Mouse (Mus musculus): Measurements from ENCODE around the gene Cxcl12. TPM values are rescaled to one million over a fixed set of nuclear protein-coding genes. Genes with fewer than 3 reads are reported as not detected.

Cxcl12 gene
- polyA plus RNA-seq (2015; fragmentation: Nextera tagmentation; extraction: Ambion mirVana), result 168 and 180 TPM in 2 replicates

DNA sequence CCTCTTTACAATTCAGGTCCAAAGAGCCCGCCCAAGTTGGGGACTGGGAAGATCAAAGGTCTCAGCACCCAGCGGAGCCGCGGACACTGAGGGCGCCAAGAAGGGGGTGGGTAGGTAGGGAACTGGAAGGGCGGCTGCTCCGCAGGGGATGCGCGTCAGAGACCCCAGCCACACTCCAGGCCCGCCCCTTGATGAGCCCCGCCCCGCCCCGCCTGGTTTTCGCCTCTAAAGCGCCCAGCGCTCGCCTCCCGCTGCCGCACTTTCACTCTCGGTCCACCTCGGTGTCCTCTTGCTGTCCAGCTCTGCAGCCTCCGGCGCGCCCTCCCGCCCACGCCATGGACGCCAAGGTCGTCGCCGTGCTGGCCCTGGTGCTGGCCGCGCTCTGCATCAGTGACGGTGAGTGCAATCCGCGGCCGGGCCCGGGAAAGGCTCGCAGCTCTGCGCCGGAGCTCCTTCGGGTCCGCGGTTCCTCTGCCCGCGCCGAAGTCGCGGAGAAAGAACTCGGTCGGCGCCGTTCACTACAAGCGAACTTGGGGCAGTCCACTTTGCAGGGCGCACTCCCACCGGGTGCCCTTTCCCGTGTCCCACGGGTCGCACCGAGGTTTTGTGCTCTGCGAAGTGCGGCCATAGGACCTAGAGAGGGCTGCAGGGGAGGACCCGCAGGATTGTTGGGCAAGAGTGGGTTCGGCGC, at the start of gene Cxcl12:
Gene Cxcl12, plus strand, starts transcription at position 215 of the 691 bp plus-strand sequence.
- peak; percentile 74; the same call in 1 of the 2 replicates for ATAC-seq (ENCODE audit: insufficient read depth, low FRiP score)
- Histone ChIP-seq H3K4me1 (ENCODE audit: control insufficient read depth, insufficient read depth, low read length) (peaks cover 6% of the 10 kb centered on the region), H3K4me3 (replicated peaks; ENCODE audit: low read length) (peak within 1 kb of the TSS; percentile 80), H3K36me3 (ENCODE audit: control insufficient read depth, insufficient read depth, low read length) (no peaks in the 10 kb centered on the region), H3K27ac (ENCODE audit: low read length) (peak within 1 kb of the TSS; percentile 51), H3K9me3 (replicated peaks; ENCODE audit: control insufficient read depth, low read length) (no peaks in the 10 kb centered on the region), H3K27me3 (ENCODE audit: control insufficient read depth, insufficient read depth, low read length) (peaks cover 16% of the 10 kb centered on the region), H3K9ac (ENCODE audit: low read length) (peak within 1 kb of the TSS; percentile 80), H3K4me2 (ENCODE audit: low read depth, low read length) (peak within 1 kb of the TSS; percentile 93)
- WGBS, result under 1% methylated on average over 60 of the region's 64 CpGs

DNA sequence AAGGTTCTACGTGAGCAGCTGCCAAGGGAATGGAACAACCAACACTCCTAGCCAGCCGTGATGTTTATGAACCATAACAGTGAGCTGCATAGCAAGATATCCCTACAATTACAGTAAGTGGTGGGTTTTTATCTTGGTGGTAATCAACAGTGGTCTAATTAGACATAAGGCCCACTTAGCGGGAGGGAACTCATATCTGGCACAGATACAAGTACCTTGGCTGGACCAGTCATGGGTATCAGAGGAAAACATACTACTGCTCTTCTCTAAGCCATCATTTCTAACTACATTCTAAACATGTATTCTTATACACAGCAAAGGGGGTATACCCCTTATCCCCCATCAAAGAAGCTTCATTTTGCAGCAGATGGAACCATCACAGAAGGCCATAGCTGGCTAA, 46.3 kb upstream of the Cxcl12 start:
- no peak overlapping the region for H3K9ac ChIP-seq (ENCODE audit: low read length)
- 87% methylated on average over 3 of the region's 3 CpGs for WGBS
- no peaks in the 10 kb centered on the region for H3K36me3 ChIP-seq (ENCODE audit: control insufficient read depth, insufficient read depth, low read length)
- H3K4me1 ChIP-seq (ENCODE audit: control insufficient read depth, insufficient read depth, low read length), result no peaks in the 10 kb centered on the region
- no peaks in the 10 kb centered on the region for H3K27me3 ChIP-seq (ENCODE audit: control insufficient read depth, insufficient read depth, low read length)
- H3K4me2 ChIP-seq (ENCODE audit: low read depth, low read length), result no peak overlapping the region
- H3K27ac ChIP-seq (ENCODE audit: low read length), result no peak overlapping the region
- no peak for ATAC-seq (ENCODE audit: insufficient read depth, low FRiP score)
- no peaks in the 10 kb centered on the region for H3K9me3 ChIP-seq (replicated peaks; ENCODE audit: control insufficient read depth, low read length)
- H3K4me3 ChIP-seq (replicated peaks; ENCODE audit: low read length), result no peak overlapping the region

DNA sequence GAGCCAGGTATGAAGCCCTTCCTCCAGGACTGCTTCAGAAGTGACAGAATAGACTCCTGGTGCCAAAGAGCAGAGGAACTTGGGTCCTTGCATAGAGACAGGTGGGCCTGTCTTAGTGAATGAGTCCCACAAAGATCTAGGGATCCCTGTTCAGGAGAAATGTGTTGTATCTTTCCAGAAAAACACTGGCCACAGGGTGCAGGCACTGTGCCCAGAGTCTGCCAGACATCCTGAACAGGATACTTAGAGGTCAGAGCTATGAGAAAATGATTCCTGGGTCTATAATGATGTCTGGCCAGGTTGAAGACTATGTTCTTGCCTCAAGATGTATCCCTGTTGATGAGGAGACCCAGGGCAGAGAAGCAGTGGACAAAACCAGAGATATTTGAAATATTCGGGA, 42.0 kb upstream of the Cxcl12 start:
- no peak overlapping the region for H3K4me3 ChIP-seq (replicated peaks; ENCODE audit: low read length)
- no peak overlapping the region for H3K27ac ChIP-seq (ENCODE audit: low read length)
- no peak overlapping the region for H3K9ac ChIP-seq (ENCODE audit: low read length)
- no peaks in the 10 kb centered on the region for H3K27me3 ChIP-seq (ENCODE audit: control insufficient read depth, insufficient read depth, low read length)
- H3K9me3 ChIP-seq (replicated peaks; ENCODE audit: control insufficient read depth, low read length), result no peaks in the 10 kb centered on the region
- ATAC-seq (ENCODE audit: insufficient read depth, low FRiP score), result no peak
- WGBS, result 80% methylated on average over 1 of the region's 1 CpGs
- H3K4me2 ChIP-seq (ENCODE audit: low read depth, low read length), result no peak overlapping the region
- H3K36me3 ChIP-seq (ENCODE audit: control insufficient read depth, insufficient read depth, low read length), result no peaks in the 10 kb centered on the region
- peaks cover 5% of the 10 kb centered on the region; the same call in 1 of the 2 replicates for H3K4me1 ChIP-seq (ENCODE audit: control insufficient read depth, insufficient read depth, low read length)

DNA sequence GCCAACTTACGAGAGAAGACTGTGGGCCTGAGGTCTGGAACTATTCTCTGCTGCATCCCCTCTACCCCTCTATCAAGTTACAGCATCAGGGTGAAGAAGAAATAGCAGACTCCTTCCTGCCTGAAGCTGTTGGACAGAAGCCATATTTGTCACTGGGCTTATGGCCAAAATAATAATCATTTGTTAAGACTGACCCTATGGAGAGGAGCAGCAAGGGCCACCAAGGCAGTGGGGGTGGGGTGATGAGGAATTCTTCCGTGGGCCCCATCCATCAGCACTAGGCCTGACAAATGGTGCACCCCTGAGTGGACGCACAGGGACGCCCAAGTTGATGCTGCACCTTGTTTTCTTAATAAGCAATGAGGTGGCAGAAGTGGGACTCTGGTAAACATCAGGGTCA, 38.9 kb upstream of the Cxcl12 start:
- 0 out of 2 replicates have a peak, but pooled peaks have one; percentile 19 for ATAC-seq (ENCODE audit: insufficient read depth, low FRiP score)
- Histone ChIP-seq H3K27me3 (ENCODE audit: control insufficient read depth, insufficient read depth, low read length) (no peaks in the 10 kb centered on the region), H3K36me3 (ENCODE audit: control insufficient read depth, insufficient read depth, low read length) (no peaks in the 10 kb centered on the region), H3K9ac (ENCODE audit: low read length) (no peak overlapping the region), H3K27ac (ENCODE audit: low read length) (no peak overlapping the region), H3K9me3 (replicated peaks; ENCODE audit: control insufficient read depth, low read length) (no peaks in the 10 kb centered on the region), H3K4me1 (ENCODE audit: control insufficient read depth, insufficient read depth, low read length) (peaks cover 5% of the 10 kb centered on the region; the same call in 1 of the 2 replicates), H3K4me2 (ENCODE audit: low read depth, low read length) (no peak overlapping the region), H3K4me3 (replicated peaks; ENCODE audit: low read length) (no peak overlapping the region)
- 35% methylated on average over 4 of the region's 4 CpGs for WGBS

DNA sequence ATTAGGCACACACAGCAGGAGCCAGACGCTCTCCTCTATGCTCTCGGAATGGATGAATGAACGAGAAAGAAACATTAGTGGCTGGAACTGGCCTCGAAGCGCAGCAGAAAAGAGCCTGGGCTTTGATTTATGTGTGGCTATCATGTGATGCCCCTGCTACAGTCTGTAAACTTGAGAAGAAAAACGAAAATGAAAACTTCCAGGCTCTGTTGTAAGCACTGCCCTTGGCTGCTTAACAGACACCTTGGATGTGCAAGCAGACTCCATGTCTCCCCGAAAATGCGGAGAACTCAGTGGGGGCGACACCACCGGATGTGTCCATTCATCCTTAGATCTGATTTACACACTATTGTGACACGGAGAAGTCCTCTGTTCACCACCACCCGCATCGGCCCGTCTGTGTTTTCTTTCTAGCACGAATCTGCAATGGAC, 37.6 kb upstream of the Cxcl12 start:
- H3K36me3 ChIP-seq (ENCODE audit: control insufficient read depth, insufficient read depth, low read length), result no peaks in the 10 kb centered on the region
- peak overlapping the region; percentile 13; the same call in 1 of the 2 replicates for H3K27ac ChIP-seq (ENCODE audit: low read length)
- ATAC-seq (ENCODE audit: insufficient read depth, low FRiP score), result peak; percentile 26; the same call in 1 of the 2 replicates
- H3K9me3 ChIP-seq (replicated peaks; ENCODE audit: control insufficient read depth, low read length), result no peaks in the 10 kb centered on the region
- H3K4me1 ChIP-seq (ENCODE audit: control insufficient read depth, insufficient read depth, low read length), result peaks cover 5% of the 10 kb centered on the region; the same call in 1 of the 2 replicates
- no peak overlapping the region for H3K4me3 ChIP-seq (replicated peaks; ENCODE audit: low read length)
- H3K27me3 ChIP-seq (ENCODE audit: control insufficient read depth, insufficient read depth, low read length), result no peaks in the 10 kb centered on the region
- peak overlapping the region; percentile 9 for H3K4me2 ChIP-seq (ENCODE audit: low read depth, low read length)
- H3K9ac ChIP-seq (ENCODE audit: low read length), result peak overlapping the region; percentile 25; the same call in 1 of the 2 replicates
- WGBS, result 44% methylated on average over 15 of the region's 15 CpGs

DNA sequence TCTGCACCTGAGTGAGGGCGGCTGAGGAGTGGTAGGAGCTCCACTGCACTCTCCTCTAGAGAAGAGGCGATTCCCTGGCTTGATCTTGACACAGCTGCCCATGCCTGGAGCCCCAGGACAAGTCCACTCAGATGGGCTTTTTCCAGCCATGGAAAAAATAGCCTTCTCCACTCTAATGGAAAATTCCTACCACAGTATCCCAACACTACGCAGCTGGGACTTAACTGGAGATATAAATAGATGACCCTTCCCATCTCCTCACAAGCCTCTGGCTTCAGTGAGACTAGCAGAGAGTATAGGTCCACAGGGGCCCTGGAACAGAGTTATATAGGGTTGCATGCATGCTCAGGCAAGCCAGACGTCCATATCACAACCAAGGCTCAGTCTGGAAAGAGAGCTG, 33.8 kb upstream of the Cxcl12 start:
- ATAC-seq (ENCODE audit: insufficient read depth, low FRiP score), result peak; percentile 57; the same call in 1 of the 2 replicates
- H3K4me3 ChIP-seq (replicated peaks; ENCODE audit: low read length), result no peak overlapping the region
- H3K4me2 ChIP-seq (ENCODE audit: low read depth, low read length), result no peak overlapping the region
- H3K36me3 ChIP-seq (ENCODE audit: control insufficient read depth, insufficient read depth, low read length), result no peaks in the 10 kb centered on the region
- no peaks in the 10 kb centered on the region for H3K27me3 ChIP-seq (ENCODE audit: control insufficient read depth, insufficient read depth, low read length)
- no peaks in the 10 kb centered on the region for H3K9me3 ChIP-seq (replicated peaks; ENCODE audit: control insufficient read depth, low read length)
- H3K4me1 ChIP-seq (ENCODE audit: control insufficient read depth, insufficient read depth, low read length), result 0 out of 2 replicates have a peak, but pooled peaks cover 5% of the 10 kb centered on the region
- WGBS, result 62% methylated on average over 4 of the region's 4 CpGs
- H3K9ac ChIP-seq (ENCODE audit: low read length), result no peak overlapping the region
- H3K27ac ChIP-seq (ENCODE audit: low read length), result peak overlapping the region; percentile 46; the same call in 1 of the 2 replicates

DNA sequence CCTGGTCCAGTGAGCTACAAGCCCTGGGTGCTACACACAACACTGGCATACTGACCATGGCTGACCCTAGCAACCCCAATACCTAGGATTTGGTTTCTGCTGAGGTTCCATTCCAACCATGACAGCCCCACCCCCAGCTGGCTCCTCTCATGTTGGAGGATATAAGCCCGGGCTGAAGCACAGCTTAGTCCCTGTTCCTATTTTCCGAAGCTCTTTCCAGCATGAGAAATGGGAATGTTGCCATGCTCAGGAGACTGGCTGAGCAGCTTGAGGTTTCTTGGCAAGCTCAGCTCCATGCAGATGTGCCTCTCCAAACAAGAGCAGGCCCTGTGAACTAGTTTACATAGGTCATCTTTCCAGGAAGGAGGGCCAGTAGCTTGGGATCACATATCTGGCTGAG, 30.6 kb upstream of the Cxcl12 start:
- Histone ChIP-seq H3K9ac (ENCODE audit: low read length) (no peak overlapping the region), H3K4me1 (ENCODE audit: control insufficient read depth, insufficient read depth, low read length) (0 out of 2 replicates have a peak, but pooled peaks cover 5% of the 10 kb centered on the region), H3K36me3 (ENCODE audit: control insufficient read depth, insufficient read depth, low read length) (no peaks in the 10 kb centered on the region), H3K4me2 (ENCODE audit: low read depth, low read length) (no peak overlapping the region), H3K9me3 (replicated peaks; ENCODE audit: control insufficient read depth, low read length) (no peaks in the 10 kb centered on the region), H3K27me3 (ENCODE audit: control insufficient read depth, insufficient read depth, low read length) (no peaks in the 10 kb centered on the region), H3K27ac (ENCODE audit: low read length) (peak overlapping the region; percentile 77), H3K4me3 (replicated peaks; ENCODE audit: low read length) (no peak overlapping the region)
- WGBS, result 50% methylated on average over 2 of the region's 2 CpGs
- peak; percentile 75; the same call in 1 of the 2 replicates for ATAC-seq (ENCODE audit: insufficient read depth, low FRiP score)

DNA sequence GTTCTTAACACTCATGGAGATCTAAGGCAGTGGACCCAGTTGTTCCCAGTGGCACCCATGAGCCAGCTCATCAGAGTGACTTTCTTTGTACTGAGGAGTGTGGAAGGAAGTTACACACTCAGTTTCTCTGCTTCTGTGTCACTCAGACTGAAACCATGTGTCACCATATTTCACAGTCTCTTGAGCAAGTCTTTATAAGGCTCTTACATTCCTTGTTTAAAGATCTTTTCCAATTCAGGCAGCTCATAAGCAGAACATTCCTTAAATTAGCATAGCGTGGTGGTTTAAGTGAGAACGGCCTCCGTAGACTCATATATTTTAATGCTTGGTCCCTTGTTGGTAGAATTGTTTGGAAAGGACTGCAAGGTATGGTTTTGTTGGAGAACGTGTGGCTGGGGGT, 27.4 kb upstream of the Cxcl12 start:
- Histone ChIP-seq H3K4me2 (ENCODE audit: low read depth, low read length) (no peak overlapping the region), H3K9ac (ENCODE audit: low read length) (no peak overlapping the region), H3K4me1 (ENCODE audit: control insufficient read depth, insufficient read depth, low read length) (0 out of 2 replicates have a peak, but pooled peaks cover 5% of the 10 kb centered on the region), H3K27me3 (ENCODE audit: control insufficient read depth, insufficient read depth, low read length) (no peaks in the 10 kb centered on the region), H3K4me3 (replicated peaks; ENCODE audit: low read length) (no peak overlapping the region), H3K36me3 (ENCODE audit: control insufficient read depth, insufficient read depth, low read length) (no peaks in the 10 kb centered on the region), H3K9me3 (replicated peaks; ENCODE audit: control insufficient read depth, low read length) (no peaks in the 10 kb centered on the region), H3K27ac (ENCODE audit: low read length) (no peak overlapping the region)
- no peak for ATAC-seq (ENCODE audit: insufficient read depth, low FRiP score)
- WGBS, result 88% methylated on average over 4 of the region's 4 CpGs

DNA sequence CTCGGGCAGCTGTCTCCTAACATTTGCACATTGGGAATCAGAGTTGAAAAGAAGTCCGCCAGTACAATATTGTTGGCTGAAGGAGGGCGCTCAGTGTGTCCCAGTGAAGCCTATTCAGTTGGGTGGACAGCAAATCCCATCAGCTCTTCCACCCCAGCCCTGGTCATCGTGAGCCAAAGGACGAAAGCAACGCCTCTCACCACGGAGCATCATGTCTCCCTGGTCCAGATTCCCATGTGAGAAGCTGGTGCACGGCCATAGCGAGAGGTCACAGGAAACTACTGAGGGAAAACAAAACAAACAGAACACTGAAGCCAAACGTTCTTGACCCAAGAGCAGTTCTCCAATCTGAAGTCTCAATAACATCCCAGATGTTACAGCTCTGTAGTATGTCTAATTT, 21.4 kb upstream of the Cxcl12 start:
- Histone ChIP-seq H3K27ac (ENCODE audit: low read length) (peak overlapping the region; percentile 60), H3K4me2 (ENCODE audit: low read depth, low read length) (no peak overlapping the region), H3K9ac (ENCODE audit: low read length) (no peak overlapping the region), H3K9me3 (replicated peaks; ENCODE audit: control insufficient read depth, low read length) (no peaks in the 10 kb centered on the region), H3K4me1 (ENCODE audit: control insufficient read depth, insufficient read depth, low read length) (peaks cover 9% of the 10 kb centered on the region; the same call in 1 of the 2 replicates), H3K27me3 (ENCODE audit: control insufficient read depth, insufficient read depth, low read length) (no peaks in the 10 kb centered on the region), H3K4me3 (replicated peaks; ENCODE audit: low read length) (no peak overlapping the region), H3K36me3 (ENCODE audit: control insufficient read depth, insufficient read depth, low read length) (no peaks in the 10 kb centered on the region)
- no peak for ATAC-seq (ENCODE audit: insufficient read depth, low FRiP score)
- 72% methylated on average over 10 of the region's 10 CpGs for WGBS
